Mouse (Mus musculus) C2C12 (cell line): Measurements from ENCODE around the gene Hist1h4n.
"Not testable (repeated sequence)": the region's sequence is repeated elsewhere in the genome, so short reads cannot be mapped to it uniquely, and the experiment has no call there.

Experiments
- CEBPB ChIP-seq: IDR thresholded peaks from one replicate; pipeline ENCODE4 v1.6.1; 2011; ENCODE audit warnings: low read depth, mild to moderate bottlenecking, control low read depth, moderate library complexity
- CTCF ChIP-seq: IDR thresholded peaks from one replicate; pipeline ENCODE4 v1.5.1; 2011; ENCODE audit not compliant: control insufficient read depth, insufficient read depth, insufficient read length
- MAX ChIP-seq: IDR thresholded peaks from one replicate; pipeline ENCODE4 v1.6.1; 2011; ENCODE audit warnings: mild to moderate bottlenecking, control low read depth
- MYOG ChIP-seq: IDR thresholded peaks from one replicate; pipeline ENCODE4 v1.6.1; 2011; ENCODE audit not compliant: control insufficient read depth, insufficient read length; ENCODE audit errors: extremely low read depth

GRCm38 (mm10) chr13:21865503-21865902 is 33.5 kb upstream of the Hist1h4n start:
- TF ChIP-seq CEBPB, CTCF, MAX, MYOG: not testable (repeated sequence)
